Mouse (Mus musculus): ENCODE results near the gene Clcn5. TPM values are rescaled to one million over a fixed set of nuclear protein-coding genes. Genes with fewer than 3 reads are reported as not detected.

Gene Clcn5
- polyA plus RNA-seq, 1 experiment: 54.7 TPM

- no peak for TF ChIP-seq CTCF (IDR thresholded peaks at IDR 0.05; ENCODE audit: borderline replicate concordance, insufficient read depth, low read length)
- no peak for TF ChIP-seq POLR2A (IDR thresholded peaks at IDR 0.05; ENCODE audit: low read depth, low read length)
- Histone ChIP-seq H3K4me3 (ENCODE audit: insufficient read depth, low read length) (no peak overlapping the region), H3K27ac (ENCODE audit: insufficient read depth, low read length) (peak overlapping the region; percentile 47; the same call in 1 of the 2 replicates), H3K4me1 (ENCODE audit: control insufficient read depth, insufficient read depth, low read length) (no peaks in the 10 kb centered on the region)
Measured at GRCm38 (mm10) chrX:7292151-7292768, 26.9 kb downstream of the Clcn5 start.

- Histone ChIP-seq H3K4me3 (ENCODE audit: insufficient read depth, low read length) (no peak overlapping the region), H3K27ac (ENCODE audit: insufficient read depth, low read length) (no peak overlapping the region), H3K4me1 (ENCODE audit: control insufficient read depth, insufficient read depth, low read length) (no peaks in the 10 kb centered on the region)
- TF ChIP-seq CTCF (IDR thresholded peaks at IDR 0.05; ENCODE audit: borderline replicate concordance, insufficient read depth, low read length) (no peak), POLR2A (IDR thresholded peaks at IDR 0.05; ENCODE audit: low read depth, low read length) (no peak)
Measured at GRCm38 (mm10) chrX:7288976-7289375, 30.2 kb downstream of the Clcn5 start.

- H3K27ac ChIP-seq (ENCODE audit: insufficient read depth, low read length): no peak overlapping the region
- H3K4me3 ChIP-seq (ENCODE audit: insufficient read depth, low read length): no peak overlapping the region
- no peak for TF ChIP-seq CTCF (IDR thresholded peaks at IDR 0.05; ENCODE audit: borderline replicate concordance, insufficient read depth, low read length)
- no peak for TF ChIP-seq POLR2A (IDR thresholded peaks at IDR 0.05; ENCODE audit: low read depth, low read length)
- no peaks in the 10 kb centered on the region; the same call in 1 of the 2 replicates for H3K4me1 ChIP-seq (ENCODE audit: control insufficient read depth, insufficient read depth, low read length)
Measured at GRCm38 (mm10) chrX:7287051-7287734, 32.0 kb downstream of the Clcn5 start.

DNA sequence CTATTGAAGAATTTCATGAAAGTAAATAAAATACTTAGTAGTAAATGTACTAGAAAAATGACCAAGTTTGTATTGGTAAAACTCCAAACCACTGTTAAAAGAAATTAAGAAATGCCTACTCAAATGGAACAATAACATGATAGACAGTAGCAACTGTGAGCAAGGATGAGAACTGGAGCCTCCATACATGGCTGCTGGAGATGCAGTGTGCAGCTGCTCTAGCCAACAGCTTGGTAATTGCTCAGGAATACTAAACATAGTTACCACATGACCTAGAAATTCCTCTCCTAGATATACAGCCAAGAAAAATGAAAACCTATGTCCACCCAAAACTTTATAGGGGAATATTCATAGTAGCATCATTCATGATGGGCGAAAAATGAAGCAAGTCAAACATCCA lies 36.5 kb downstream of the Clcn5 start:
- H3K4me3 ChIP-seq (ENCODE audit: insufficient read depth, low read length): no peak overlapping the region
- peaks cover 9% of the 10 kb centered on the region for H3K4me1 ChIP-seq (ENCODE audit: control insufficient read depth, insufficient read depth, low read length)
- no peak overlapping the region; the same call in 1 of the 2 replicates for H3K27ac ChIP-seq (ENCODE audit: insufficient read depth, low read length)
- TF ChIP-seq POLR2A (IDR thresholded peaks at IDR 0.05; ENCODE audit: low read depth, low read length) (no peak), CTCF (IDR thresholded peaks at IDR 0.05; ENCODE audit: borderline replicate concordance, insufficient read depth, low read length) (no peak)

- Histone ChIP-seq H3K4me3 (ENCODE audit: insufficient read depth, low read length) (no peak overlapping the region), H3K4me1 (ENCODE audit: control insufficient read depth, insufficient read depth, low read length) (peaks cover 9% of the 10 kb centered on the region), H3K27ac (ENCODE audit: insufficient read depth, low read length) (no peak overlapping the region)
- TF ChIP-seq CTCF (IDR thresholded peaks at IDR 0.05; ENCODE audit: borderline replicate concordance, insufficient read depth, low read length): no peak
Measured at GRCm38 (mm10) chrX:7279722-7280121, 39.4 kb downstream of the Clcn5 start.

DNA sequence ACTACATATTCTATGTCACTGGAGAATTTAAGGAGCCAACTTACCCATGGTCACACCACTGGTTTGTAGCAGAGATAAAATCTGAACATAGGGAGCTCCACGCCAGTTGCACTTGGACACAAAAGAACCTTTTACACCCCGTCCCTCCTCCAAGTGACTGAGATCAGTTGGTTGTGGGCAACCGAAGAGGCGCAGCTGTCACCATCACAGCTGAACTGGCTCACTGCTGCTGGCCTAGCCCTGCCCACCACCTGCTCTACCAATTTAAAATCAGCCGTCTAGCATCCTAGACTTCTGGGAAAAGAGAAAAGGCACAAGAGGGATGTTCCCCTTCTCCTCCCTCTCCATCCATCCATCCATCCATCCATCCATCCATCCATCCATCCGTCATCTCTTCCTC lies 42.6 kb downstream of the Clcn5 start:
- peaks cover 7% of the 10 kb centered on the region for H3K4me1 ChIP-seq (ENCODE audit: control insufficient read depth, insufficient read depth, low read length)
- no peak overlapping the region for H3K4me3 ChIP-seq (ENCODE audit: insufficient read depth, low read length)
- TF ChIP-seq POLR2A (IDR thresholded peaks at IDR 0.05; ENCODE audit: low read depth, low read length) (no peak), CTCF (IDR thresholded peaks at IDR 0.05; ENCODE audit: borderline replicate concordance, insufficient read depth, low read length) (no peak)
- H3K27ac ChIP-seq (ENCODE audit: insufficient read depth, low read length): no peak overlapping the region

- TF ChIP-seq POLR2A (IDR thresholded peaks at IDR 0.05; ENCODE audit: low read depth, low read length) (no peak), CTCF (IDR thresholded peaks at IDR 0.05; ENCODE audit: borderline replicate concordance, insufficient read depth, low read length) (no peak)
- Histone ChIP-seq H3K4me1 (ENCODE audit: control insufficient read depth, insufficient read depth, low read length) (peaks cover 11% of the 10 kb centered on the region), H3K4me3 (ENCODE audit: insufficient read depth, low read length) (no peak overlapping the region), H3K27ac (ENCODE audit: insufficient read depth, low read length) (peak overlapping the region; percentile 71)
Measured at GRCm38 (mm10) chrX:7261149-7261548, 58.0 kb downstream of the Clcn5 start.

GRCm38 (mm10) chrX:7260400-7261113 lies 58.6 kb downstream of the Clcn5 start:
- Histone ChIP-seq H3K4me3 (ENCODE audit: insufficient read depth, low read length) (no peak overlapping the region), H3K27ac (ENCODE audit: insufficient read depth, low read length) (peak overlapping the region; percentile 71), H3K4me1 (ENCODE audit: control insufficient read depth, insufficient read depth, low read length) (peaks cover 11% of the 10 kb centered on the region)
- no peak for TF ChIP-seq CTCF (IDR thresholded peaks at IDR 0.05; ENCODE audit: borderline replicate concordance, insufficient read depth, low read length)
- no peak for TF ChIP-seq POLR2A (IDR thresholded peaks at IDR 0.05; ENCODE audit: low read depth, low read length)

DNA sequence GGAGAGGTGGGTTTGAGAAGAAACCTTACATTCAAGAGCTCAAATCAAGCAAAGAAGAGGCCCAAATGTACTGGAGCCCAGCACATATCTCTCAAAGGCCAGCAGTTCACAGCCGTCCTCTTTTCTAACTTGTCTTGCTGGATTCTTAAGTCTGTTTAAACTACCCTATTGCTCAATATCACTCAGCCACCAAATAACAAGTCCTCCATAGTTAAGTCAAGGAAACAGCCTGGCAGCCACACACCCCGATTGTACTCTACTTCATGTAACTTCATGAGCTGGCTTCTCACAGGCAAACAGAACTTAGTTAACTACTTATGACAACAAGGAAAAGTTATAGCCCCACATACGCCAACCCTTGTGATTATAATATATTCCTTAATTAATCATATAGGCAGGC lies 59.4 kb downstream of the Clcn5 start:
- Histone ChIP-seq H3K27ac (ENCODE audit: insufficient read depth, low read length) (peak overlapping the region; percentile 47), H3K4me3 (ENCODE audit: insufficient read depth, low read length) (no peak overlapping the region), H3K4me1 (ENCODE audit: control insufficient read depth, insufficient read depth, low read length) (peaks cover 11% of the 10 kb centered on the region)
- TF ChIP-seq CTCF (IDR thresholded peaks at IDR 0.05; ENCODE audit: borderline replicate concordance, insufficient read depth, low read length): no peak
- TF ChIP-seq POLR2A (IDR thresholded peaks at IDR 0.05; ENCODE audit: low read depth, low read length): no peak

DNA sequence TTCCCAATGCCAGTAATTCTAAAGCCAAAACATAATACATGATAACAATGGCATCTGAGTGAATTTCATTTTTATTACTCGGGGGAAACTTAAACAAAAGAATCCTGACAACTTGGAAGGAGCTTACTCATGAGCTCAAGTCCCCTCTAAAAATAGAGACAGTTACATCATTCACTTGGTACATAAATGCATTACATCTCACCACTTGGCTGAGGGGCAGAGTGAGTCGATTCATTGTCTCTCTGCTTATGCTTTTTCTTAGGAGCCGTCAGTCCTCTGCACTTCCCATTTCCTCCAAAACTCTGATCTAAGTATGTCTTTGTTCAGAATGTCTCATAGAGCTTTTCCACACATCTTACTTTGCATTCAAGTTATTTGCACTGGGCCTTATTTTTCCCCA lies 63.1 kb downstream of the Clcn5 start:
- H3K27ac ChIP-seq (ENCODE audit: insufficient read depth, low read length): peak overlapping the region; percentile 40; the same call in 1 of the 2 replicates
- peaks cover 6% of the 10 kb centered on the region for H3K4me1 ChIP-seq (ENCODE audit: control insufficient read depth, insufficient read depth, low read length)
- no peak for TF ChIP-seq CTCF (IDR thresholded peaks at IDR 0.05; ENCODE audit: borderline replicate concordance, insufficient read depth, low read length)
- no peak for TF ChIP-seq POLR2A (IDR thresholded peaks at IDR 0.05; ENCODE audit: low read depth, low read length)
- no peak overlapping the region for H3K4me3 ChIP-seq (ENCODE audit: insufficient read depth, low read length)

All from embryonic fibroblast, embryonic 13.5 days (primary cell).